Mouse (Mus musculus) stomach, postnatal 0 days (tissue): ENCODE results near the gene Rfx1.

Source experiments
- CTCF ChIP-seq: IDR thresholded peaks from 2 replicates; pipeline ENCODE4 v1.5.1; 2016; ENCODE audit warnings: antibody characterized with exemption, low read depth, mild to moderate bottlenecking, moderate library complexity
- EP300 ChIP-seq: optimal IDR thresholded peaks from 2 replicates; pipeline ENCODE3; 2016; ENCODE audit warnings: antibody characterized with exemption

DNA sequence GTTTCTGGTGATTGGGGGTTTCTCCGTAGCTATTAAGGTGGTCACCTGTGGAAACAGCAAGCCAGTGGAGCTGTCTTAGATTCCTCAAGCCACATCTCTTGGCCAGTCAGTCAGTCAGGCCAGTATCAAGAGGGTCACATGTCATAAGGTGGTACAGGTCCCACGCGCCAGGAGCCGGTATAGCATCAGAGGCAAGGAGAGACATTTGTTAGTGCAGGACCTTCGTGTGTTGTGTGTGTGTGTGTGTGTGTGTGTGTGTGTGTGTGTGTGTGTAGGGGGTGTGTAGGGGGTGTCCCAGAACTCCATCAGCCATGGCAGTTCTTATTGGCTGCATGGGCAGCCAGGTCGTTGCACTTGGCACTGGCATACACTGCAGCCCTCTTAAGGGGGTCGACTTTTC is 1.3 kb downstream of the Rfx1 start:
- TF ChIP-seq CTCF (no peak), EP300 (no peak)
